Mouse (Mus musculus): Measurements from ENCODE around the gene Dnah7a. TPM values are rescaled to one million over a fixed set of nuclear protein-coding genes. Genes with fewer than 3 reads are reported as not detected.
"Not testable (repeated sequence)": the region's sequence is repeated elsewhere in the genome, so short reads cannot be mapped to it uniquely, and the experiment has no call there.

The Dnah7a gene
- polyA plus RNA-seq, 1 experiment from 2014 or later = 9.4 TPM

GRCm38 (mm10) chr1:53639865-53640794 is 66.5 kb downstream of the Dnah7a start:
- 73% methylated on average over 8 of the region's 8 CpGs for WGBS
- Histone ChIP-seq H3K9me3 (no peaks in the 10 kb centered on the region), H3K27me3 (no peaks in the 10 kb centered on the region), H3K27ac (no peak overlapping the region), H3K4me3 (replicated peaks) (no peak overlapping the region), H3K36me3 (no peaks in the 10 kb centered on the region), H3K4me2 (replicated peaks) (no peak overlapping the region), H3K9ac (replicated peaks) (no peak overlapping the region), H3K4me1 (replicated peaks) (no peaks in the 10 kb centered on the region)
- ATAC-seq = no peak

DNA sequence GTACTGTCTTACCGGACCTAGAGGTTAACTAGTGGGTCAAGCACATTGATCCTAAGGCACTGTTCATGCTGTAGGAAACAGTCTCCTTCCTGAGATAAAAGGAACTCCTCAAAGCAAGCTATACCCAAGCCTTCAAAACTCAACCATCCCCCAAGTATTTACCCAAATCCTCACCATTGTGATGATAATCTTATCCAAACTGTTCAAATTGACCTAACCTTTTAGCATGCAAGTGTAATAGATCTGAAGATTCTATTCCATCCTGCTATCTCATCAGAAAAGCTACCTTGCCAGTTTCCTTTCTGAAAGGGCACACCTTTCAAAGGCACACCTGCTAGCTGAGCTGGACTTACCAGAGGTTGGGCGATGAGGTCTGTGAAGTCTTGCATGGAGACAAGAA is 70.9 kb downstream of the Dnah7a start:
- not testable (repeated sequence) for H3K27ac ChIP-seq; ATAC-seq; H3K4me3 ChIP-seq (replicated peaks); H3K36me3 ChIP-seq; H3K9ac ChIP-seq (replicated peaks); H3K4me2 ChIP-seq (replicated peaks); H3K9me3 ChIP-seq; H3K27me3 ChIP-seq; H3K4me1 ChIP-seq (replicated peaks)
- 63% methylated on average over 2 of the region's 2 CpGs for WGBS

- H3K4me2 ChIP-seq (replicated peaks); H3K27me3 ChIP-seq; H3K4me3 ChIP-seq (replicated peaks); H3K4me1 ChIP-seq (replicated peaks); H3K36me3 ChIP-seq; H3K9ac ChIP-seq (replicated peaks); H3K9me3 ChIP-seq; H3K27ac ChIP-seq; ATAC-seq: not testable (repeated sequence)
Measured at GRCm38 (mm10) chr1:53632040-53632439, 74.5 kb downstream of the Dnah7a start.

- ATAC-seq = no peak
- H3K4me3 ChIP-seq (replicated peaks) = no peak overlapping the region
- WGBS = 35% methylated on average over 6 of the region's 6 CpGs
- no peaks in the 10 kb centered on the region for H3K4me1 ChIP-seq (replicated peaks)
- no peak overlapping the region for H3K4me2 ChIP-seq (replicated peaks)
- H3K36me3 ChIP-seq = no peaks in the 10 kb centered on the region
- H3K9ac ChIP-seq (replicated peaks) = no peak overlapping the region
- H3K9me3 ChIP-seq = no peaks in the 10 kb centered on the region
- H3K27ac ChIP-seq = no peak overlapping the region
- H3K27me3 ChIP-seq = no peaks in the 10 kb centered on the region
Measured at GRCm38 (mm10) chr1:53630011-53630410, 76.6 kb downstream of the Dnah7a start.

GRCm38 (mm10) chr1:53613486-53613885 is 93.1 kb downstream of the Dnah7a start:
- Histone ChIP-seq H3K27ac (no peak overlapping the region), H3K36me3 (0 out of 2 replicates have a peak, but pooled peaks cover 4% of the 10 kb centered on the region), H3K9ac (replicated peaks) (no peak overlapping the region), H3K4me1 (replicated peaks) (no peaks in the 10 kb centered on the region), H3K4me3 (replicated peaks) (no peak overlapping the region), H3K9me3 (peaks cover 10% of the 10 kb centered on the region), H3K27me3 (no peaks in the 10 kb centered on the region), H3K4me2 (replicated peaks) (no peak overlapping the region)
- 92% methylated on average over 16 of the region's 16 CpGs for WGBS
- ATAC-seq = no peak

- ATAC-seq; H3K4me3 ChIP-seq (replicated peaks): not testable (repeated sequence)
- WGBS = 0% methylated on average over 1 of the region's 1 CpGs
Measured at GRCm38 (mm10) chr1:53581326-53581725, 125.3 kb downstream of the Dnah7a start.

GRCm38 (mm10) chr1:53557918-53558317 is 148.7 kb downstream of the Dnah7a start:
- not testable (repeated sequence) for H3K27ac ChIP-seq; H3K4me2 ChIP-seq (replicated peaks); H3K27me3 ChIP-seq; H3K4me1 ChIP-seq (replicated peaks); H3K9ac ChIP-seq (replicated peaks); H3K4me3 ChIP-seq (replicated peaks); H3K9me3 ChIP-seq; H3K36me3 ChIP-seq; ATAC-seq
- WGBS = 94% methylated on average over 3 of the region's 3 CpGs

More at GRCm38 (mm10) chr1:53581326-53581725, 125.3 kb downstream of the Dnah7a start:
- not testable (repeated sequence) for H3K27me3 ChIP-seq; H3K4me1 ChIP-seq (replicated peaks); H3K27ac ChIP-seq; H3K4me2 ChIP-seq (replicated peaks); H3K36me3 ChIP-seq; H3K9ac ChIP-seq (replicated peaks); H3K9me3 ChIP-seq

- H3K36me3 ChIP-seq; H3K27me3 ChIP-seq; H3K4me2 ChIP-seq (replicated peaks); H3K9me3 ChIP-seq; ATAC-seq; H3K4me1 ChIP-seq (replicated peaks); H3K27ac ChIP-seq; H3K9ac ChIP-seq (replicated peaks); H3K4me3 ChIP-seq (replicated peaks): not testable (repeated sequence)
- WGBS = 94% methylated on average over 10 of the region's 10 CpGs
Measured at GRCm38 (mm10) chr1:53547018-53547417, 159.6 kb downstream of the Dnah7a start.

DNA sequence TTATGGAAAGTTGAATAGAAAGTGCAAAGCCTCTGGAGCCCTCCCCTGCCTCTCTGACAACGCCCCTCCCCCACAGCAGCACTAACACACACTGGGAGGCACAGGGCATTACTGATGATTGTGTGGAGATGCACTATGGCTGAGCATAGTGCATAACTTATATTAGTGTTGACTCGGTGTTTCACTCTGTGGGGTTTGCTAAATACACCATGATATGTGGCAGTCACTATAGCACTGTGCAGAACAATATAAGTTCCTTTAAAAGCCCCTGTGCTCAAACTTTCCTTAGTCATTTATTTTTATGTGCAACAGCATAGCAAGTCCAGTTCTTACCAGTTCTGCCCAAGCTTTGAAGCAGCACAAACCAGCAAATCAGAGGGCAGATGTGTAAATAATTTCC is 168.2 kb downstream of the Dnah7a start:
- H3K4me3 ChIP-seq (replicated peaks); H3K36me3 ChIP-seq; H3K4me1 ChIP-seq (replicated peaks); H3K9ac ChIP-seq (replicated peaks); H3K9me3 ChIP-seq; H3K27ac ChIP-seq; H3K4me2 ChIP-seq (replicated peaks); ATAC-seq; H3K27me3 ChIP-seq: not testable (repeated sequence)
- 65% methylated on average over 2 of the region's 2 CpGs for WGBS

DNA sequence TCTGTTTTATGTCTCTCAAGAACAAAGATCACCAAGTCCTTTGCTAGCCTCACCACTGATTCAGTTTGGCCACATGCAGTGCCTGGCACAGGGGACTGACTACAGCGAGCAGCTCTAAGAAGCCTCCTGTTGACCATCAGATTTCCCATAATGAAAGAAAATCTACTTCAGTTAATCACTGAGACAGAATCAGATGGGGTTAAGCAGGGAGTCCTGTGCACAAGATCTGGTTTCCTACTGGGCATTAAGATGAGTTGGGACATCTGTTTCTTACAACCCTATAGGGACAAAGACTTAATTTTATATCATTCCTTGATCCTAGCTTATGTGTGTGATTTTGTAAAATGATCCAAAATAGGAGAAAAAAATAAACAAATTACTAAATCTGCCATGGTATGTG is 171.8 kb downstream of the Dnah7a start:
- not testable (repeated sequence) for H3K4me1 ChIP-seq (replicated peaks); H3K9me3 ChIP-seq; H3K36me3 ChIP-seq; H3K9ac ChIP-seq (replicated peaks); H3K4me2 ChIP-seq (replicated peaks); H3K4me3 ChIP-seq (replicated peaks); H3K27ac ChIP-seq; H3K27me3 ChIP-seq; ATAC-seq
- 96% methylated on average over 1 of the region's 1 CpGs for WGBS

DNA sequence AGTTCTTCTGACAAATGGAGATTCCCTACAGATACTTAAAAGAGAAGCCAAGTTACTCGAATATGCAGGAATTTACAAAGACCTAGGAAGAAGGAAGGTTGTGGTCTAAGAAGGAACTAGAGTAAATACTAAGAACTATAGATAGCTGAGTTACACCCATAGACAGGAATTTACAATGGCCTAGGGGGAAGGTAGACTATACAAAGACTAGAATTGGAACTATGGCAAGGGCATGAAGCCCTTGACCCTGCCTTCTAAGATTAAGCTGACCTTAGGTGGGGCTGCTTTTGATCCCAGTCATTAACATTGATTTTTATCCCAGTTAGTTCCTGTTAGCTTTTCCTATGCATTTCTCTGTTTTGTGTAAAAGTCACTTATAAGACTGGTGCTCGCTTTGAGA is 180.6 kb downstream of the Dnah7a start:
- H3K4me2 ChIP-seq (replicated peaks); H3K4me1 ChIP-seq (replicated peaks); H3K27me3 ChIP-seq; H3K9ac ChIP-seq (replicated peaks); H3K9me3 ChIP-seq; H3K4me3 ChIP-seq (replicated peaks); ATAC-seq; H3K36me3 ChIP-seq; H3K27ac ChIP-seq: not testable (repeated sequence)
- WGBS = 87% methylated on average over 2 of the region's 2 CpGs

- WGBS = 84% methylated on average over 4 of the region's 4 CpGs
- Histone ChIP-seq H3K27ac (no peak overlapping the region), H3K4me1 (replicated peaks) (no peaks in the 10 kb centered on the region), H3K27me3 (no peaks in the 10 kb centered on the region), H3K9ac (replicated peaks) (no peak overlapping the region), H3K36me3 (no peaks in the 10 kb centered on the region), H3K4me2 (replicated peaks) (no peak overlapping the region), H3K4me3 (replicated peaks) (no peak overlapping the region), H3K9me3 (no peaks in the 10 kb centered on the region)
- ATAC-seq = no peak
Measured at GRCm38 (mm10) chr1:53473699-53474098, 232.9 kb downstream of the Dnah7a start.

DNA sequence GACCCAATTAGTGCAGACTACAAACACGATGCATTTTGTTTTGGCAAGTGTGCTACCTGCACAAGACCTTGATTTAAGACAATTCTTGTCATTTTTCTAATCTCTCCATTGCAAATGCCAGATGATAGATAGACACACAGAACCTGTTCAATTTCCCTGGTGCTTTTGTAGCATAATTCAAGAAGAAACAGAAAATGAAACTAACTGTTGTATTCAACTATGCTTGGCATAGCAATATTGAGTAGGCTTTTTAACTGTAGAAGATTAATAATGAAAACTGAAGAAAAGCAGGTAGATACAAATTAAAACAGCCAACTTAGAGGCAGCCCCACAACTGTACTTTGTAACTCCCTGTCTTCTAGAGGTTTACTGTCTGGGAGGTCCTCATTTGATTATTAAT is 234.5 kb downstream of the Dnah7a start:
- H3K4me2 ChIP-seq (replicated peaks); H3K9ac ChIP-seq (replicated peaks); H3K27me3 ChIP-seq; H3K9me3 ChIP-seq; H3K36me3 ChIP-seq; ATAC-seq; H3K4me3 ChIP-seq (replicated peaks); H3K4me1 ChIP-seq (replicated peaks); H3K27ac ChIP-seq: not testable (repeated sequence)
- 86% methylated on average over 1 of the region's 1 CpGs for WGBS
